Mouse (Mus musculus) liver, adult 2 months (tissue): ENCODE results near the gene Fam81b. TPM values are rescaled to one million over a fixed set of nuclear protein-coding genes. Genes with fewer than 3 reads are reported as not detected.

ENCODE experiments used
- DNase-seq: peaks from one replicate; pipeline ENCODE4 v3.0.0-alpha.2; 2011; ENCODE audit warnings: low read depth, low spot score; ENCODE audit errors: extremely low read depth
- H3K27ac ChIP-seq: fragments of 200-500 bp; replicated peaks from 2 replicates; pipeline ENCODE4 v1.5.1; 2012; ENCODE audit warnings: low read depth, mild to moderate bottlenecking, control low read depth, inconsistent platforms, low read length; ENCODE audit not compliant: insufficient read depth
- H3K27me3 ChIP-seq: fragments of 200-500 bp; 2 replicates; pipeline ENCODE4 v1.6.1; 2012; ENCODE audit warnings: mild to moderate bottlenecking, moderate library complexity, low read length, inconsistent platforms; ENCODE audit not compliant: control insufficient read depth, insufficient read depth
- H3K36me3 ChIP-seq: fragments of 200-500 bp; 2 replicates; pipeline ENCODE4 v1.6.1; 2012; ENCODE audit warnings: low read length, inconsistent platforms; ENCODE audit not compliant: control insufficient read depth, insufficient read depth
- H3K4me1 ChIP-seq: fragments of 200-500 bp; 2 replicates; pipeline ENCODE4 v1.6.1; 2011; ENCODE audit warnings: low read length; ENCODE audit not compliant: control insufficient read depth, insufficient read depth
- H3K4me3 ChIP-seq: fragments of 200-500 bp; 2 replicates; pipeline ENCODE4 v1.5.1; 2011; ENCODE audit warnings: low read depth, mild to moderate bottlenecking, control low read depth, low read length, moderate library complexity; ENCODE audit not compliant: insufficient read depth
- H3K79me2 ChIP-seq: fragments of 200-500 bp; 2 replicates; pipeline ENCODE4 v1.6.1; 2012; ENCODE audit warnings: inconsistent platforms, mild to moderate bottlenecking, low read length, moderate library complexity; ENCODE audit not compliant: control insufficient read depth, insufficient read depth
- H3K9ac ChIP-seq: fragments of 200-500 bp; 2 replicates; pipeline ENCODE4 v1.6.1; 2012; ENCODE audit warnings: low read depth, mild to moderate bottlenecking, control low read depth, inconsistent platforms, low read length
- CTCF ChIP-seq: fragments of 200-500 bp; IDR thresholded peaks from 2 replicates; pipeline ENCODE4 v1.5.1; 2011; ENCODE audit warnings: low read depth, low read length, control low read depth
- POLR2A ChIP-seq: fragments of 200-500 bp; IDR thresholded peaks from 2 replicates; pipeline ENCODE4 v1.6.1; 2011; ENCODE audit warnings: low read length, control low read depth; ENCODE audit not compliant: insufficient read depth; ENCODE audit errors: extremely low read depth
- WGBS: fragments of 180-500 bp; shearing (Covaris S2); methylation state at CpG from one replicate; pipeline ENCODE4 v1.1.7; 2018; 5-methylcytosine and 5-hydroxymethylcytosine counted together
- polyA plus RNA-seq: library from polyadenylated mRNA; depleted of rRNA; stranded (reverse); fragments of >200 nt; gene quantifications from 2 replicates; pipeline ENCODE4 v1.2.3, GENCODE M21; 2012; rRNA removed
- total RNA-seq: library from RNA; depleted of rRNA; stranded (reverse); fragments of >200 nt; gene quantifications from 2 replicates; pipeline ENCODE4 v1.2.3, GENCODE M21; 2014; rRNA removed

Fam81b gene
- total and polyA plus RNA-seq, 2 experiments, result not detected

- H3K36me3 ChIP-seq, result peaks cover 47% of the 10 kb centered on the region
- 81% methylated on average over 3 of the region's 3 CpGs for WGBS
- TF ChIP-seq POLR2A (no peak), CTCF (no peak)
- no peak overlapping the region for H3K4me3 ChIP-seq
- no peak for DNase-seq
- H3K27ac ChIP-seq, result no peak overlapping the region
- no peaks in the 10 kb centered on the region for H3K79me2 ChIP-seq
- H3K27me3 ChIP-seq, result no peaks in the 10 kb centered on the region
- H3K4me1 ChIP-seq, result no peaks in the 10 kb centered on the region
- no peak overlapping the region for H3K9ac ChIP-seq
Observed at GRCm38 (mm10) chr13:76157099-76157498, 147.8 kb downstream of the Fam81b start.

Other genes starting within 250 kb of the Fam81b start
- gene Gpr150, start 248.1 kb downstream of the Fam81b start, total RNA-seq, result not detected in 2 replicates
- not detected in 2 replicates for gene Gpr150, start 248.1 kb downstream of the Fam81b start, polyA plus RNA-seq
- gene Arsk, start 206.4 kb downstream of the Fam81b start, total RNA-seq, result 6.4 and 7.7 TPM in 2 replicates
- gene Arsk, start 206.4 kb downstream of the Fam81b start, polyA plus RNA-seq, result 2.7 TPM in 2 replicates
- gene Ttc37, start 206.3 kb downstream of the Fam81b start, total RNA-seq, result 13.3 and 14.5 TPM in 2 replicates
- 4.0 and 4.8 TPM in 2 replicates for gene Ttc37, start 206.3 kb downstream of the Fam81b start, polyA plus RNA-seq
- gene Mctp1, start 79.5 kb upstream of the Fam81b start, total RNA-seq, result 0.65 and 0.67 TPM in 2 replicates
- gene Mctp1, start 79.5 kb upstream of the Fam81b start, polyA plus RNA-seq, result 0.04 TPM in 1 of 2 replicates, not detected in the other